Mouse (Mus musculus) forebrain, embryonic 10.5 days (tissue): ENCODE results near the gene Farsa. TPM values are rescaled to one million over a fixed set of nuclear protein-coding genes. Genes with fewer than 3 reads are reported as not detected.
A peak's percentile ranks its signal among the peaks of the same experiment; 100 is the strongest.

Experiments
- DNase-seq: peaks from one replicate; pipeline ENCODE4 v3.0.0-alpha.2; 2017; ENCODE audit warnings: low spot score; ENCODE audit errors: extremely low spot score
- H3K27ac ChIP-seq: fragments of 300-500 bp; sonication (generic); 2 replicates; pipeline ENCODE4 v1.5.1; 2016; ENCODE audit warnings: mild to moderate bottlenecking
- H3K27me3 ChIP-seq: fragments of 300-500 bp; sonication (generic); 2 replicates; pipeline ENCODE4 v1.6.1; 2016; ENCODE audit warnings: mild to moderate bottlenecking; ENCODE audit not compliant: poor library complexity, severe bottlenecking
- H3K36me3 ChIP-seq: fragments of 300-500 bp; sonication (generic); replicated peaks from 2 replicates; pipeline ENCODE4 v1.6.1; 2016; ENCODE audit warnings: mild to moderate bottlenecking, moderate library complexity
- H3K4me1 ChIP-seq: fragments of 300-500 bp; sonication (generic); 2 replicates; pipeline ENCODE4 v1.6.1; 2016
- H3K4me3 ChIP-seq: fragments of 300-500 bp; sonication (generic); 2 replicates; pipeline ENCODE4 v1.5.1; 2016; ENCODE audit warnings: mild to moderate bottlenecking, moderate library complexity
- H3K9me3 ChIP-seq: fragments of 300-500 bp; sonication (generic); 2 replicates; pipeline ENCODE4 v1.6.1; 2016; ENCODE audit warnings: mild to moderate bottlenecking, moderate library complexity
- WGBS: fragments of 180-500 bp; shearing (Covaris S2); methylation state at CpG from one replicate; pipeline ENCODE4 v1.1.7; 2016; 5-methylcytosine and 5-hydroxymethylcytosine counted together
- microRNA-seq: library from miRNA; unstranded; fragments of <30 nt; microRNA quantifications from one replicate; pipeline ENCODE4, GENCODE M21; 2017
- polyA plus RNA-seq: library from polyadenylated mRNA; unstranded; fragments of >200 nt; fragmentation: Nextera tagmentation; extraction: Ambion mirVana; gene quantifications from 2 replicates; pipeline ENCODE4 v1.2.1, GENCODE M21; 2016

Farsa gene
- polyA plus RNA-seq, 1 experiment from 2014 or later, result 143 TPM

DNA sequence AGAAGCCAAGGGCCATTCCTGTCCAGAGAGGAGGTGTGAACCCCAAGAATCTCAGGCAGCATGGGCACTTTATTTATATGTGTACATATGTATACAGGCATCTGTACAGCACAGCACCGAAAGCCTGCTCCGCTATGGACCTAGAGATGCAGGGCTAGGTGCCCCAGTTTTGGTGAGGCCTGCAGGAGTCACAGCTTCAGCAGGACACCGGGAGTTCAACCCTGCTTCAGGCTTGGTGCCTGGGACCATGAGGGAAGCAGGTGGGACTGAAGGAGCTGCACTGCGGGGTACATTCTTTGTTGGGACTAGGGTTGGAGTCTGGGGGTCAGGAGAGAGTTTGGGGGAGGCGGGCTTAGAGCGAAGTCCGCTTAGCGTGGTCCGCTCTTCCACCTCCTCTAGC, 55.1 kb downstream of the Farsa start:
- no peak for DNase-seq
- H3K36me3 ChIP-seq, result peaks cover 10% of the 10 kb centered on the region
- H3K27me3 ChIP-seq, result peaks cover 81% of the 10 kb centered on the region
- peak overlapping the region; percentile 56; the same call in 1 of the 2 replicates for H3K4me3 ChIP-seq
- WGBS, result 82% methylated on average over 9 of the region's 9 CpGs
- peaks cover 4% of the 10 kb centered on the region; the same call in 1 of the 2 replicates for H3K9me3 ChIP-seq
- no peak overlapping the region for H3K27ac ChIP-seq
- H3K4me1 ChIP-seq, result peaks cover 35% of the 10 kb centered on the region

DNA sequence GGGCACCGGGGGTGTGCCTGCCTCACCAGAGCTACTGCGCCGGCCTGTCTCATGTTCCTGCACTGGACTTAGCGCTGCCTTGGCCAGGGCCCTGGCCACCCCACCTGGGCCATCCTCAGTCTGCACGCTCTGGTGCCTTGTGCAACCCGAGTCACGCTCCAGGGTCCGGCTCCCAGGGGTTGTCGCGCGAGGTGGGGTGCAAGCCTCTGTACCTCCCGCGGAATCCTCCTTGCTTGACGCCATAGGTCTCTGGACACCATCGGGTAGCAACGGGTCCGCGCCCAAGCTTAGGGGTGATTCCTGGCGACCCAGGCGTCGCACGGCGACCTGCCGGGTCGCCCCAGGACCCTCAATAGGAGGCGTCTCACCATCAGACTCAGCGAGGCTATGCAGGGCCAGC, 55.6 kb downstream of the Farsa start:
- peaks cover 35% of the 10 kb centered on the region for H3K4me1 ChIP-seq
- 21% methylated on average over 27 of the region's 27 CpGs for WGBS
- peaks cover 4% of the 10 kb centered on the region; the same call in 1 of the 2 replicates for H3K9me3 ChIP-seq
- peaks cover 10% of the 10 kb centered on the region for H3K36me3 ChIP-seq
- H3K4me3 ChIP-seq, result peak overlapping the region; percentile 56
- H3K27me3 ChIP-seq, result peaks cover 86% of the 10 kb centered on the region
- H3K27ac ChIP-seq, result no peak overlapping the region
- DNase-seq, result no peak

DNA sequence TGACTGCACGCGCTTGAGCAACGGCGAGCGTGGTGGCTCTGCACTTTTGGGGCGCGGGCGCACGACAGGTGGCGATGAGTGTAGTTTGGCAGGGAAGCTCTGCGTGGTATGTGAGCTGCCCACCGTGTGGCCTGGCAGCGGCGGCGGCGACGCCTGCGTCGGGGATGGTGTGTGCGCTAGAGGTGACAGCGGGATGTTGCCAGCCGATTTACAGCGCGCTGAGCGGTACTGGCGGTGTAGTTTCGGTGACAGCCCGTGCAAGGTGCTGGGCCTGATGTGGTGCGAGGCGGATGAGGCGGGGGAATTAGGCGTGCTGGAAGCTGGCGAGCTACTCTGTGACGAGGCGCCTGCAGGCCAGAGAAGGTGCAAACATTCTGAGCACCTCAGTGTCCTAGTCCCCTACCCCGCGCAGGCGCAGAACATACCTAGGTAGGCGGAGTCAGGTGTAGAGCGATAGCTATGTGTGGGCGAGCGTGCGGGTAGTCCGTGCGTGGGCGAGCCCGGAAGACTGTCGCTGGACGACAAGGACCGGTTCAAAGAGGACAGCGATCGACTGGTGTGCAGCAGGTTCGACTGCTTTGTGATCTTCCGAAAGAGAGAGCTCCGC, 56.2 kb downstream of the Farsa start:
- 0 out of 2 replicates have a peak overlapping the region, but pooled peaks have one; percentile 27 for H3K27ac ChIP-seq
- peaks cover 4% of the 10 kb centered on the region; the same call in 1 of the 2 replicates for H3K9me3 ChIP-seq
- peak; percentile 69 for DNase-seq
- peaks cover 10% of the 10 kb centered on the region for H3K36me3 ChIP-seq
- H3K4me1 ChIP-seq, result peaks cover 40% of the 10 kb centered on the region
- peaks cover 92% of the 10 kb centered on the region for H3K27me3 ChIP-seq
- 2% methylated on average over 55 of the region's 55 CpGs for WGBS
- peak overlapping the region; percentile 56 for H3K4me3 ChIP-seq

DNA sequence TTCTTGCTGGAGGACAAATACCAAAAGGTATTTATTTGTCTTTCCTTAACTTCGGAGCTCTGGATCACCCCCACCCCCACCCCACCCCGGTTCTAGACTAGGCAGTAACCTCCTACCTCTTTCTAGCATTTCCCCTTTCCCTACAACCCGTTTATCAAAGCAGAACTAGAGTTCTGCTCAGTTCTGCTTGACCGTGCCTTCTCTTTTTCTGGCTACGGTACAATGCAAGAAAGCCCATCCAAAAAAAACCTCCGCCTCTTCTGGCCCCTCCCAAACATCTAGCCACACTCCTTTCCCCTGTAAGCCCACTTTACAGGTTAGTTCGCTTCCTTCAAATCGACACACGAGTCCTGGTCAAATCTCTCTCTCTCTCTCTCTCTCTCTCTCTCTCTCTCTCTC, 56.7 kb downstream of the Farsa start:
- Histone ChIP-seq H3K4me1 (peaks cover 38% of the 10 kb centered on the region), H3K36me3 (peaks cover 10% of the 10 kb centered on the region), H3K27ac (peak overlapping the region; percentile 27; the same call in 1 of the 2 replicates), H3K9me3 (peaks cover 4% of the 10 kb centered on the region; the same call in 1 of the 2 replicates), H3K27me3 (peaks cover 97% of the 10 kb centered on the region), H3K4me3 (peak overlapping the region; percentile 56)
- no peak for DNase-seq
- 17% methylated on average over 9 of the region's 9 CpGs for WGBS

DNA sequence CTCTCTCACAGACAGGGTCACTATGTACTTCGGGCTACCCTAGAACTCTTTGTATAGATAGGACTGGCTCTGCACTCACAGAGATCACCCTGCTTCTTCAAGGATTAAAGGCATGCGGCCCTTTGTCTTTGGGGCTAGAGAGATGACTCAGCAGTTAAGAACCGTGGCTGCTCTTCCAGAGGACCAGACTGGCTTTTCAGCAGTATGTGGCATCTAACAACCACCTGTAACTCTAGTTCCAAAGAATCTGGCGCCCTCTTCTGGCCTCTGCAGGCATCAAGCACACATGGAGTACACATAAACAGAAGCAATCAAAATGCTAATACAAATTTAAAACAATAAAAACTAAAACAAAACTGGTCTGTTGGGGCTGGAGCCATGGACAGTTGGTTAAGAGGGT, 57.2 kb downstream of the Farsa start:
- Histone ChIP-seq H3K4me1 (peaks cover 34% of the 10 kb centered on the region), H3K27me3 (peaks cover 97% of the 10 kb centered on the region), H3K9me3 (peaks cover 4% of the 10 kb centered on the region; the same call in 1 of the 2 replicates), H3K27ac (no peak overlapping the region), H3K4me3 (peak overlapping the region; percentile 56), H3K36me3 (peaks cover 10% of the 10 kb centered on the region)
- WGBS, result 32% methylated on average over 4 of the region's 4 CpGs
- DNase-seq, result peak; percentile 44

DNA sequence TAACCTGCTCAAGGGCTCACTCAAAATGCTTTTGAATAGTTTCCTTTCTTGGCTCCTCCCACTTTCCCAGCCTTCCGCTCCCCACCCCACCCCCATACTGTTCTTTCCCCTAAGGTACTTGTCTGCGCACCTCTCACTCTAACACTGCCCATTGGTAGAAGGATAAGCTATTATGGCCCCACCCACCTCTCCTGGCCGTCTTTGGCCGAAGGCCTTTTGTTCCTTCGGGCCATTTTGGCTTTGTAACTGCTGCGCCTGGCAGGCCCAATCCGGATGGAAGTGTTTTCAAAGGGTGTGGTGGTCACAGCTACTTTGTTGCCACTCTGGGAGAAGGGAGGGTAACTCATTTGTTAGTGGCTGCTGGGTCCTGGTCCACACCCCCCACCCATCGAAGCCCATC, 58.5 kb downstream of the Farsa start:
- H3K4me1 ChIP-seq, result peaks cover 24% of the 10 kb centered on the region
- H3K9me3 ChIP-seq, result peaks cover 4% of the 10 kb centered on the region; the same call in 1 of the 2 replicates
- H3K27me3 ChIP-seq, result peaks cover 86% of the 10 kb centered on the region
- 89% methylated on average over 8 of the region's 8 CpGs for WGBS
- no peak overlapping the region for H3K4me3 ChIP-seq
- no peak for DNase-seq
- no peak overlapping the region for H3K27ac ChIP-seq
- peaks cover 11% of the 10 kb centered on the region for H3K36me3 ChIP-seq

DNA sequence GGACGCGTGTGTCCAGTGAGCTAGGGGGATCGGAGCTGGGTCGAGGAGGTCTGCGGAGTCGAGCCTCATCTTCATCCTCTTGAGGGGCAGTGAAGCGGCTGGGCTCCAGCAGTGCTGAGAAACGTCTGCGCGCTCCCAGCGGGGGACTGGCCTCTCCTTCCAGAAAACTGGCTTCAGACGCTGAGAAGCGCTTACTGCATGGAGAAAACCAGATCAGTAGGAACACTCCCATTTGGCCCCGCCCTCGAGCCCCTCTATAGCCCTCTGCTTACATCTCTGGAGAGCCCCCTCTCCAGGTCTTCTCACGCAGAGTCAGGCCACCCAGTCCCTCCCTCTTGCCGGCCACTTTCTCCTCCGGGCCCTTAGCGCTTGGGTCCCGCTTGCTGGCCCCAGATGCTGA, 61.0 kb downstream of the Farsa start:
- H3K36me3 ChIP-seq, result peaks cover 8% of the 10 kb centered on the region; the same call in 1 of the 2 replicates
- DNase-seq, result no peak

DNA sequence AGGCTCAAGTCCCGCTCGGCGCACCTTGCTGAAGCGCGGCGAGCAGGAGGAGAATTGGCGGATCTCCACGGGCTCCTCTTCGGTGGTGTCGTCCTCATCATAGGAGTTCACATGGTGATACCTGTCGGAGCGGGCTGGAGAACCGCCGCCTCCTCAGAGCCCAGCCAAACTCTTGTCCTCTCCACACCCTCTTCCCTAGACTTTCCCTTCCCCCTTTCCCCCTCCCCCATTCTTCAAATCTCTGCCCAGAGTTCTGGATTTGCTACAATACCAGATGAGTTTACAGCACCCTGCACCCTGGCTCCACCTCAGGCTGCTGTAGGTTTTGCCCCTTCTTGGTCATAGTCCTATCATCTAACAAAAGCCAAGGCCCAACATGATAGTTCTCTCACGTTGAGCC, 61.9 kb downstream of the Farsa start:
- no peak overlapping the region for H3K27ac ChIP-seq
- peaks cover 58% of the 10 kb centered on the region for H3K27me3 ChIP-seq
- peaks cover 9% of the 10 kb centered on the region for H3K4me1 ChIP-seq
- peaks cover 4% of the 10 kb centered on the region; the same call in 1 of the 2 replicates for H3K9me3 ChIP-seq
- H3K36me3 ChIP-seq, result peaks cover 8% of the 10 kb centered on the region; the same call in 1 of the 2 replicates
- 96% methylated on average over 15 of the region's 15 CpGs for WGBS
- DNase-seq, result no peak
- no peak overlapping the region for H3K4me3 ChIP-seq

More for the DNA sequence above, 61.0 kb downstream of the Farsa start:
- H3K4me1 ChIP-seq, result peaks cover 18% of the 10 kb centered on the region
- peaks cover 4% of the 10 kb centered on the region; the same call in 1 of the 2 replicates for H3K9me3 ChIP-seq
- H3K27ac ChIP-seq, result no peak overlapping the region
- 38% methylated on average over 20 of the region's 20 CpGs for WGBS
- peaks cover 64% of the 10 kb centered on the region for H3K27me3 ChIP-seq
- H3K4me3 ChIP-seq, result peak overlapping the region; percentile 11; the same call in 1 of the 2 replicates

Small RNA genes lying within 50 kb of the gene (microRNA-seq; reads per million reads assigned to microRNA genes)
- gene Mir7069, result 2.4 reads per million

Other genes starting within 250 kb of the Farsa start
- gene Ier2, start 194.1 kb upstream of the Farsa start, polyA plus RNA-seq, result 91.4 and 96.9 TPM in 2 replicates
- 68.8 and 69.3 TPM in 2 replicates for gene Trmt1, start 170.7 kb upstream of the Farsa start, polyA plus RNA-seq
- gene Nacc1, start 169.1 kb upstream of the Farsa start, polyA plus RNA-seq, result 31.3 and 31.5 TPM in 2 replicates
- 4.9 and 5.8 TPM in 2 replicates for gene Lyl1, start 155.5 kb upstream of the Farsa start, polyA plus RNA-seq
- 1.3 and 2.1 TPM in 2 replicates for gene G430095P16Rik, start 134.0 kb upstream of the Farsa start, polyA plus RNA-seq
- gene Nfix, start 56.6 kb upstream of the Farsa start, polyA plus RNA-seq, result 0.46 and 1.8 TPM in 2 replicates
- gene Dand5, start 34.2 kb upstream of the Farsa start, polyA plus RNA-seq, result 2.9 and 3.5 TPM in 2 replicates
- 49.1 and 49.6 TPM in 2 replicates for gene Gadd45gip1, start 25.5 kb upstream of the Farsa start, polyA plus RNA-seq
- 130 and 137 TPM in 2 replicates for gene Rad23a, start 16.3 kb upstream of the Farsa start, polyA plus RNA-seq
- gene Calr, start 10.1 kb upstream of the Farsa start, polyA plus RNA-seq, result 735 and 764 TPM in 2 replicates
- gene Syce2, start 15.1 kb downstream of the Farsa start, polyA plus RNA-seq, result 91.1 and 92.7 TPM in 2 replicates
- 44.6 and 49.6 TPM in 2 replicates for gene Gcdh, start 36.9 kb downstream of the Farsa start, polyA plus RNA-seq
- 18.3 and 24.3 TPM in 2 replicates for gene Klf1, start 44.9 kb downstream of the Farsa start, polyA plus RNA-seq
- gene Dnase2a, start 51.6 kb downstream of the Farsa start, polyA plus RNA-seq, result 7.9 and 9.2 TPM in 2 replicates
- 2.6 and 3.8 TPM in 2 replicates for gene Mast1, start 80.4 kb downstream of the Farsa start, polyA plus RNA-seq
- 1.3 and 1.8 TPM in 2 replicates for gene Rtbdn, start 90.0 kb downstream of the Farsa start, polyA plus RNA-seq
- gene Gm49661, start 112.4 kb downstream of the Farsa start, polyA plus RNA-seq, result not detected in 2 replicates
- gene Prdx2, start 112.6 kb downstream of the Farsa start, polyA plus RNA-seq, result 1,199 and 1,255 TPM in 2 replicates
- 163 and 173 TPM in 2 replicates for gene Rnaseh2a, start 112.8 kb downstream of the Farsa start, polyA plus RNA-seq
- gene Junb, start 121.7 kb downstream of the Farsa start, polyA plus RNA-seq, result 3.8 and 4.0 TPM in 2 replicates
- gene Hook2, start 133.6 kb downstream of the Farsa start, polyA plus RNA-seq, result 18.3 and 19.0 TPM in 2 replicates
- gene Best2, start 157.5 kb downstream of the Farsa start, polyA plus RNA-seq, result not detected in 2 replicates
- 164 and 166 TPM in 2 replicates for gene Asna1, start 168.3 kb downstream of the Farsa start, polyA plus RNA-seq
- 123 and 142 TPM in 2 replicates for gene Trir, start 169.8 kb downstream of the Farsa start, polyA plus RNA-seq
- 31.5 and 33.2 TPM in 2 replicates for gene Tnpo2, start 179.9 kb downstream of the Farsa start, polyA plus RNA-seq
- gene Fbxw9, start 203.1 kb downstream of the Farsa start, polyA plus RNA-seq, result 22.9 and 26.3 TPM in 2 replicates
- gene Gm5741, start 211.0 kb downstream of the Farsa start, polyA plus RNA-seq, result not detected in 2 replicates
- 67.2 and 68.5 TPM in 2 replicates for gene Dhps, start 214.8 kb downstream of the Farsa start, polyA plus RNA-seq
- gene Wdr83os, start 223.8 kb downstream of the Farsa start, polyA plus RNA-seq, result 139 and 142 TPM in 2 replicates
- gene Wdr83, start 224.3 kb downstream of the Farsa start, polyA plus RNA-seq, result 58.4 and 63.3 TPM in 2 replicates
- 21.9 and 24.1 TPM in 2 replicates for gene Man2b1, start 226.3 kb downstream of the Farsa start, polyA plus RNA-seq